In the genomic region with DNA sequence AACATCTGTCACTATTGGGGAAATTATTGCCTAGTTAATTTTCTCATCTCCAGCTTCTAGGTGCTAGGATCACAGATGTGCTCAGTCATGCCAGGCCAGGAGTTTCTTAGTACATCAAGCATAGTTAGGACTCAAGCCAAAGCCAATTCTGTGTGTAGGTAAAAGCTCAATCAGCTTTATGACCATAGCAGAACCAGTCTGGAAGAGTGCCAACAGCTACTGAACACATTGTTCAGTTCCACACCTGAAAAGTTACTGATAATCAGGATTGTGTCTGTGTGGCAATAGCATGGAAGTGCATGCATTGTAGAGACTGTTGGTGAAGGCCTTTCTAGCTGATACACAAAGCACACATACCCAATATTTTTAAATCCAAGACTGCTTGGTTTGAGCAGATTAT, we compare ENCODE assay signal across 28 mouse cellular contexts. TPM values are rescaled to one million over a fixed set of nuclear protein-coding genes. Genes with fewer than 3 reads are reported as not detected.
DNase-seq lines count a peak whose midpoint lies in the region; ATAC-seq and TF ChIP-seq lines count a peak whose summit lies in the region.
"Had no signal": no experiment of that assay in that cellular context is flagged by ENCODE, and none has a peak within 500 bp of the region (broad histone marks: within the 10 kb centered on the region; RNA-seq: fewer than 3 reads in every experiment).

No protein-coding gene starts in this region.

- ATAC-seq in hindbrain, postnatal 0 days, result no peak
- no peak for ATAC-seq in midbrain, postnatal 0 days (ENCODE audit: low FRiP score)
- ATAC-seq in midbrain, embryonic 13.5 days, result no peak
- ATAC-seq: CD4-positive, CD25-positive, alpha-beta regulatory T cell, adult 4 months; forebrain, embryonic 13.5 days; liver, embryonic 12.5 days had no signal

- no peaks in the 10 kb centered on the region for H3K4me1 ChIP-seq in hindbrain, postnatal 0 days (ENCODE audit: insufficient read depth, low read length)
- no peaks in the 10 kb centered on the region for H3K4me1 ChIP-seq in hindbrain, embryonic 10.5 days (replicated peaks)
- H3K4me1 ChIP-seq in midbrain, postnatal 0 days (ENCODE audit: insufficient read depth, low read length), result no peaks in the 10 kb centered on the region
- H3K4me1 ChIP-seq in midbrain, embryonic 13.5 days (replicated peaks), result no peaks in the 10 kb centered on the region
- H3K4me1 ChIP-seq: embryonic facial prominence, embryonic 12.5 days; forebrain, embryonic 13.5 days; heart, embryonic 12.5 days; limb, embryonic 12.5 days; liver, embryonic 12.5 days; lung, embryonic 15.5 days; midbrain, embryonic 12.5 days had no signal

- no peaks in the 10 kb centered on the region for H3K27me3 ChIP-seq in hindbrain, postnatal 0 days (ENCODE audit: insufficient read depth, low read length)
- no peaks in the 10 kb centered on the region for H3K27me3 ChIP-seq in hindbrain, embryonic 10.5 days (ENCODE audit: insufficient read depth, poor library complexity, severe bottlenecking)
- H3K27me3 ChIP-seq in midbrain, postnatal 0 days (ENCODE audit: insufficient read depth, low read length), result no peaks in the 10 kb centered on the region
- no peaks in the 10 kb centered on the region for H3K27me3 ChIP-seq in midbrain, embryonic 13.5 days
- H3K27me3 ChIP-seq: embryonic facial prominence, embryonic 12.5 days; forebrain, embryonic 13.5 days; heart, embryonic 12.5 days; limb, embryonic 12.5 days; liver, embryonic 12.5 days; lung, embryonic 15.5 days; midbrain, embryonic 12.5 days had no signal

- H3K27ac ChIP-seq in hindbrain, postnatal 0 days, result no peak overlapping the region
- H3K27ac ChIP-seq in hindbrain, embryonic 10.5 days, result no peak overlapping the region
- no peak overlapping the region for H3K27ac ChIP-seq in midbrain, postnatal 0 days (ENCODE audit: low read depth, low read length)
- H3K27ac ChIP-seq in midbrain, embryonic 13.5 days, result no peak overlapping the region
- H3K27ac ChIP-seq: embryonic facial prominence, embryonic 12.5 days; forebrain, embryonic 13.5 days; kidney, postnatal 0 days; limb, embryonic 12.5 days; liver, embryonic 12.5 days; lung, embryonic 15.5 days; macrophage; midbrain, embryonic 12.5 days had no signal

- H3K9ac ChIP-seq in hindbrain, postnatal 0 days (replicated peaks; ENCODE audit: low read length), result no peak overlapping the region
- H3K9ac ChIP-seq in midbrain, postnatal 0 days (replicated peaks; ENCODE audit: low read length, poor library complexity, severe bottlenecking), result no peak overlapping the region
- no peak overlapping the region for H3K9ac ChIP-seq in midbrain, embryonic 13.5 days (replicated peaks)
- H3K9ac ChIP-seq: embryonic facial prominence, embryonic 12.5 days; forebrain, embryonic 13.5 days; heart, embryonic 12.5 days; limb, embryonic 12.5 days; liver, embryonic 12.5 days; lung, embryonic 15.5 days; midbrain, embryonic 12.5 days had no signal

- TF ChIP-seq CTCF in hindbrain, postnatal 0 days (IDR thresholded peaks at IDR 0.05; ENCODE audit: low read depth), result no peak
- TF ChIP-seq CTCF in midbrain, postnatal 0 days (IDR thresholded peaks at IDR 0.05), result no peak

- no peaks in the 10 kb centered on the region for H3K9me3 ChIP-seq in hindbrain, postnatal 0 days (ENCODE audit: low read length)
- no peaks in the 10 kb centered on the region for H3K9me3 ChIP-seq in hindbrain, embryonic 10.5 days
- no peaks in the 10 kb centered on the region for H3K9me3 ChIP-seq in midbrain, postnatal 0 days (ENCODE audit: low read length)
- H3K9me3 ChIP-seq in midbrain, embryonic 13.5 days, result no peaks in the 10 kb centered on the region
- H3K9me3 ChIP-seq: embryonic facial prominence, embryonic 12.5 days; forebrain, embryonic 13.5 days; heart, embryonic 12.5 days; limb, embryonic 12.5 days; liver, embryonic 12.5 days; lung, embryonic 15.5 days; midbrain, embryonic 12.5 days had no signal

- H3K4me3 ChIP-seq in hindbrain, postnatal 0 days (ENCODE audit: low read length), result no peak overlapping the region
- no peak overlapping the region for H3K4me3 ChIP-seq in hindbrain, embryonic 10.5 days
- no peak overlapping the region for H3K4me3 ChIP-seq in midbrain, postnatal 0 days (ENCODE audit: low read depth, low read length)
- H3K4me3 ChIP-seq in midbrain, embryonic 13.5 days (replicated peaks), result no peak overlapping the region
- H3K4me3 ChIP-seq: embryonic facial prominence, embryonic 12.5 days; erythroblast, embryonic 14.5 days; forebrain, embryonic 13.5 days; heart, embryonic 12.5 days; limb, embryonic 12.5 days; liver, embryonic 12.5 days; lung, embryonic 15.5 days; midbrain, embryonic 12.5 days had no signal

- H3K4me2 ChIP-seq in hindbrain, postnatal 0 days (ENCODE audit: low read depth, low read length), result no peak overlapping the region
- no peak overlapping the region for H3K4me2 ChIP-seq in midbrain, postnatal 0 days (ENCODE audit: low read depth, low read length, poor library complexity, severe bottlenecking)
- no peak overlapping the region for H3K4me2 ChIP-seq in midbrain, embryonic 13.5 days (replicated peaks)
- H3K4me2 ChIP-seq: embryonic facial prominence, embryonic 12.5 days; forebrain, embryonic 13.5 days; heart, embryonic 12.5 days; limb, embryonic 12.5 days; liver, embryonic 12.5 days; lung, embryonic 15.5 days; midbrain, embryonic 12.5 days had no signal

- peak; percentile 18 for DNase-seq in hindbrain, postnatal 0 days (ENCODE audit: low spot score)
- DNase-seq in hindbrain, embryonic 10.5 days (ENCODE audit: low spot score), result no peak
- peak; percentile 19 for DNase-seq in midbrain, postnatal 0 days (ENCODE audit: low spot score)
- DNase-seq in large intestine, adult 2 months (ENCODE audit: low read depth, low spot score), result peak; percentile 76
- DNase-seq in B cell, adult 2 months, result no peak
- no peak for DNase-seq in gastrocnemius, adult 18-20 months (ENCODE audit: low spot score)
- DNase-seq: cerebellum, adult 11-12 months; cerebellum, postnatal 10 days; heart, postnatal 10 days; kidney, adult 2 months; right cerebral cortex, postnatal 4 days; thymus, adult 18-20 months; thymus, postnatal 36 days had no signal

- no peaks in the 10 kb centered on the region; the same call in 1 of the 2 replicates for H3K36me3 ChIP-seq in hindbrain, postnatal 0 days (ENCODE audit: insufficient read depth, low read length)
- H3K36me3 ChIP-seq in hindbrain, embryonic 10.5 days, result peaks cover 44% of the 10 kb centered on the region
- no peaks in the 10 kb centered on the region; the same call in 1 of the 2 replicates for H3K36me3 ChIP-seq in midbrain, postnatal 0 days (ENCODE audit: insufficient read depth, low read length)
- H3K36me3 ChIP-seq in midbrain, embryonic 13.5 days, result peaks cover 21% of the 10 kb centered on the region

RNA-seq across cellular contexts. Expression of a gene that starts 29.1 kb away (rescaled TPM):
- total RNA-seq in hindbrain, postnatal 0 days (2014; rRNA removed), result 3.3 and 4.4 TPM in 2 replicates
- polyA plus RNA-seq in hindbrain, postnatal 0 days (2015; fragmentation: Nextera tagmentation; extraction: Ambion mirVana), result 0.75 and 0.93 TPM in 2 replicates
- polyA plus RNA-seq in hindbrain, embryonic 10.5 days (2016; fragmentation: Nextera tagmentation; extraction: Ambion mirVana), result 0.48 and 0.95 TPM in 2 replicates
- 1.8 and 4.0 TPM in 2 replicates for total RNA-seq in midbrain, postnatal 0 days (2014; rRNA removed)
- 0.25 and 0.34 TPM in 2 replicates for polyA plus RNA-seq in midbrain, postnatal 0 days (2015; fragmentation: Nextera tagmentation; extraction: Ambion mirVana)
- polyA plus RNA-seq in midbrain, embryonic 13.5 days (2015; fragmentation: Nextera tagmentation; extraction: Ambion mirVana), result 0.36 and 0.54 TPM in 2 replicates
- polyA plus RNA-seq in large intestine, adult 2 months (2012; rRNA removed), result 3.1 and 4.8 TPM in 2 replicates
- total RNA-seq in gastrocnemius, adult 18-20 months (2021), result not detected
- total RNA-seq: gastrocnemius, adult 8-10 months had no signal
- polyA plus RNA-seq: kidney, postnatal 0 days; lung, embryonic 15.5 days; macrophage; stomach, embryonic 14.5 days had no signal

RNA-seq across cellular contexts. Expression of a gene that starts 34.1 kb away (rescaled TPM):
- 54.9 and 78.4 TPM in 2 replicates for total RNA-seq in hindbrain, postnatal 0 days (2014; rRNA removed)
- polyA plus RNA-seq in hindbrain, postnatal 0 days (2015; fragmentation: Nextera tagmentation; extraction: Ambion mirVana), result 167 and 171 TPM in 2 replicates
- polyA plus RNA-seq in hindbrain, embryonic 10.5 days (2016; fragmentation: Nextera tagmentation; extraction: Ambion mirVana), result 1,375 and 1,717 TPM in 2 replicates
- 39.0 and 40.8 TPM in 2 replicates for total RNA-seq in midbrain, postnatal 0 days (2014; rRNA removed)
- polyA plus RNA-seq in midbrain, postnatal 0 days (2015; fragmentation: Nextera tagmentation; extraction: Ambion mirVana), result 71.0 and 71.4 TPM in 2 replicates
- polyA plus RNA-seq in midbrain, embryonic 13.5 days (2015; fragmentation: Nextera tagmentation; extraction: Ambion mirVana), result 322 and 354 TPM in 2 replicates
- polyA plus RNA-seq in large intestine, adult 2 months (2012; rRNA removed), result 5.8 and 7.8 TPM in 2 replicates
- total RNA-seq in gastrocnemius, adult 18-20 months (2021), result 1 to 10 TPM in 1 of 2 experiments, under 1 TPM in 1; 0.82 to 1.7 TPM

RNA-seq across cellular contexts. Expression of a gene that starts 47.5 kb away (rescaled TPM):
- total RNA-seq in hindbrain, postnatal 0 days (2014; rRNA removed), result not detected in 2 replicates
- polyA plus RNA-seq in hindbrain, postnatal 0 days (2015; fragmentation: Nextera tagmentation; extraction: Ambion mirVana), result 0.08 TPM in 1 of 2 replicates, not detected in the other
- 0.18 and 0.25 TPM in 2 replicates for polyA plus RNA-seq in hindbrain, embryonic 10.5 days (2016; fragmentation: Nextera tagmentation; extraction: Ambion mirVana)
- total RNA-seq in midbrain, postnatal 0 days (2014; rRNA removed), result 0.11 TPM in 1 of 2 replicates, not detected in the other
- 0.14 TPM in 1 of 2 replicates, not detected in the other for polyA plus RNA-seq in midbrain, postnatal 0 days (2015; fragmentation: Nextera tagmentation; extraction: Ambion mirVana)
- polyA plus RNA-seq in midbrain, embryonic 13.5 days (2015; fragmentation: Nextera tagmentation; extraction: Ambion mirVana), result 0.38 TPM in 1 of 2 replicates, not detected in the other
- polyA plus RNA-seq in large intestine, adult 2 months (2012; rRNA removed), result not detected in 2 replicates
- not detected for total RNA-seq in gastrocnemius, adult 18-20 months (2021)
- total RNA-seq: gastrocnemius, adult 8-10 months; heart, postnatal 10 days; left cerebral cortex, postnatal 14 days had no signal
- polyA plus RNA-seq: erythroblast, embryonic 14.5 days; kidney, adult 2 months had no signal

Comparison
In these comparisons a context has a peak if more than half of its experiments do, and no peak if none do; other contexts are left out.
1. DNase-seq: peak in hindbrain, postnatal 0 days (single experiment), midbrain, postnatal 0 days (single experiment) and large intestine, adult 2 months (single experiment); none in hindbrain, embryonic 10.5 days (single experiment), B cell, adult 2 months (0 of 2) and gastrocnemius, adult 18-20 months (single experiment).